Comparison of ENCODE assay signal across 22 mouse cellular contexts in genomic region chr12:8635546-8635945, GRCm38 (mm10). TPM values are rescaled to one million over a fixed set of nuclear protein-coding genes. Genes with fewer than 3 reads are reported as not detected.
A peak's percentile ranks its signal among the peaks of the same experiment; 100 is the strongest.
DNase-seq lines count a peak whose midpoint lies in the region; ATAC-seq lines count a peak whose summit lies in the region.
"Had no signal": no experiment of that assay in that cellular context is flagged by ENCODE, and none has a peak within 500 bp of the region (broad histone marks: within the 10 kb centered on the region; RNA-seq: fewer than 3 reads in every experiment).

No protein-coding gene starts in this region.

- peak; percentile 25 for DNase-seq in cerebellum, adult 11-12 months
- no peak for DNase-seq in cerebellum, adult 11 months
- peak; percentile 11 for DNase-seq in midbrain, embryonic 10.5 days (ENCODE audit: low spot score)
- DNase-seq in MN1 (ENCODE audit: low spot score): peak; percentile 40
- DNase-seq in adrenal gland, adult 18-20 months (ENCODE audit: low spot score in 2 of 2): no peak
- no peak for DNase-seq in layer of hippocampus, postnatal 10 days (ENCODE audit: low spot score in 2 of 2)
- DNase-seq: adrenal gland, postnatal 14 days; cerebellum, postnatal 25 days; heart, adult 11 months; liver, postnatal 0 days; right cerebral cortex, postnatal 25 days; thymus, postnatal 25 days had no signal

- no peaks in the 10 kb centered on the region for H3K36me3 ChIP-seq in midbrain, embryonic 10.5 days
- H3K36me3 ChIP-seq in midbrain, embryonic 15.5 days (replicated peaks): no peaks in the 10 kb centered on the region
- H3K36me3 ChIP-seq: embryonic facial prominence, embryonic 12.5 days; hindbrain, embryonic 15.5 days; limb, embryonic 12.5 days had no signal

- H3K4me3 ChIP-seq in midbrain, embryonic 10.5 days: no peak overlapping the region
- no peak overlapping the region for H3K4me3 ChIP-seq in midbrain, embryonic 15.5 days
- H3K4me3 ChIP-seq: embryonic facial prominence, embryonic 12.5 days; hindbrain, embryonic 15.5 days; limb, embryonic 12.5 days; myocyte had no signal

- H3K4me2 ChIP-seq in midbrain, embryonic 15.5 days: no peak overlapping the region
- H3K4me2 ChIP-seq: embryonic facial prominence, embryonic 12.5 days; hindbrain, embryonic 15.5 days; limb, embryonic 12.5 days had no signal

- H3K9ac ChIP-seq in midbrain, embryonic 15.5 days: no peak overlapping the region
- H3K9ac ChIP-seq: embryonic facial prominence, embryonic 12.5 days; hindbrain, embryonic 15.5 days; limb, embryonic 12.5 days; liver, postnatal 0 days had no signal

- no peaks in the 10 kb centered on the region for H3K9me3 ChIP-seq in midbrain, embryonic 10.5 days (replicated peaks)
- no peaks in the 10 kb centered on the region for H3K9me3 ChIP-seq in midbrain, embryonic 15.5 days
- H3K9me3 ChIP-seq: embryonic facial prominence, embryonic 12.5 days; hindbrain, embryonic 15.5 days; limb, embryonic 12.5 days had no signal

- no peak overlapping the region for H3K27ac ChIP-seq in midbrain, embryonic 10.5 days (replicated peaks)
- H3K27ac ChIP-seq in midbrain, embryonic 15.5 days: no peak overlapping the region
- H3K27ac ChIP-seq: embryonic facial prominence, embryonic 12.5 days; hindbrain, embryonic 15.5 days; limb, embryonic 12.5 days; macrophage had no signal

- H3K27me3 ChIP-seq in midbrain, embryonic 10.5 days (ENCODE audit: low read depth, poor library complexity, severe bottlenecking): no peaks in the 10 kb centered on the region
- no peaks in the 10 kb centered on the region for H3K27me3 ChIP-seq in midbrain, embryonic 15.5 days (replicated peaks)
- H3K27me3 ChIP-seq: embryonic facial prominence, embryonic 12.5 days; hindbrain, embryonic 15.5 days; limb, embryonic 12.5 days; Patski had no signal

- ATAC-seq in midbrain, embryonic 15.5 days (replicated peaks): no peak
- ATAC-seq in megakaryocyte progenitor cell, adult 5-6 weeks (replicated peaks; ENCODE audit: poor library complexity): peak; percentile 43; the same call in 1 of the 2 replicates
- ATAC-seq: liver, postnatal 0 days; Patski had no signal

- WGBS in midbrain, embryonic 10.5 days: 95% methylated on average over 4 of the region's 4 CpGs
- 98% methylated on average over 4 of the region's 4 CpGs for WGBS in midbrain, embryonic 15.5 days

- peaks cover 5% of the 10 kb centered on the region for H3K4me1 ChIP-seq in midbrain, embryonic 10.5 days
- no peaks in the 10 kb centered on the region for H3K4me1 ChIP-seq in midbrain, embryonic 15.5 days
- H3K4me1 ChIP-seq: embryonic facial prominence, embryonic 12.5 days; limb, embryonic 12.5 days had no signal

RNA-seq across cellular contexts. Expression of gene Slc7a15, which starts 36.7 kb away (rescaled TPM):
- not detected in 2 replicates for polyA plus RNA-seq in midbrain, embryonic 10.5 days (2016; fragmentation: Nextera tagmentation; extraction: Ambion mirVana)
- polyA plus RNA-seq in midbrain, embryonic 15.5 days (2015; fragmentation: Nextera tagmentation; extraction: Ambion mirVana): not detected in 2 replicates
- total RNA-seq in megakaryocyte progenitor cell, adult 5-6 weeks (2015): not detected in 2 replicates
- total RNA-seq in megakaryocyte progenitor cell, adult 5-6 weeks (2017): not detected in 2 replicates
- not detected for total RNA-seq in adrenal gland, adult 18-20 months (2021)
- not detected for total RNA-seq in layer of hippocampus, postnatal 10 days (2021)
- total RNA-seq: adrenal gland, postnatal 14 days; left cerebral cortex, adult 18-20 months had no signal
- polyA plus RNA-seq: embryonic facial prominence, embryonic 12.5 days; heart, embryonic 16.5 days; hindbrain, embryonic 15.5 days; limb, embryonic 12.5 days; macrophage had no signal

RNA-seq across cellular contexts. Expression of gene Pum2, which starts 38.4 kb away (rescaled TPM):
- polyA plus RNA-seq in midbrain, embryonic 10.5 days (2016; fragmentation: Nextera tagmentation; extraction: Ambion mirVana): 67.4 TPM in 2 replicates
- polyA plus RNA-seq in midbrain, embryonic 15.5 days (2015; fragmentation: Nextera tagmentation; extraction: Ambion mirVana): 50.0 and 51.1 TPM in 2 replicates
- total RNA-seq in megakaryocyte progenitor cell, adult 5-6 weeks (2015): 164 and 166 TPM in 2 replicates
- 116 and 129 TPM in 2 replicates for total RNA-seq in megakaryocyte progenitor cell, adult 5-6 weeks (2017)
- 100 to 1,000 TPM; 116 to 149 TPM for total RNA-seq in adrenal gland, adult 18-20 months (2021)
- 100 to 1,000 TPM; 146 to 157 TPM for total RNA-seq in layer of hippocampus, postnatal 10 days (2021)

Comparison
In these comparisons a context has a peak if more than half of its experiments do, and no peak if none do; other contexts are left out.
1. DNase-seq: peak in cerebellum, adult 11-12 months (single experiment), midbrain, embryonic 10.5 days (single experiment) and MN1 (single experiment); none in cerebellum, adult 11 months (single experiment), adrenal gland, adult 18-20 months (0 of 2) and layer of hippocampus, postnatal 10 days (0 of 2).